Mouse (Mus musculus) heart, embryonic 14.5 days (tissue): ENCODE results near the gene Slco1a4. TPM values are rescaled to one million over a fixed set of nuclear protein-coding genes. Genes with fewer than 3 reads are reported as not detected.
"Not testable (repeated sequence)": the region's sequence is repeated elsewhere in the genome, so short reads cannot be mapped to it uniquely, and the experiment has no call there.

Experiments
- ATAC-seq: fragments of 200-750 bp; cut with Nextera tagmentation; 2 replicates; pipeline ENCODE4 v1.8.0; 2017; ENCODE audit warnings: low read depth, moderate TSS enrichment; ENCODE audit not compliant: insufficient number of reproducible peaks, insufficient read depth, low FRiP score
- H3K27ac ChIP-seq, 2 experiments: fragments of 200-500 bp in 1 of 2; fragments of 300-500 bp in 1 of 2; sonication (generic) in 1 of 2; replicated peaks in 1 of 2; 2 replicates each; pipeline ENCODE4 v1.5.1; 2012 to 2014; ENCODE audit warnings: low read depth in 2 of 2, low read length in 2 of 2, control low read depth in 1 of 2, mild to moderate bottlenecking in 1 of 2, mixed read lengths in 1 of 2; ENCODE audit not compliant: control insufficient read depth in 1 of 2, insufficient read depth in 1 of 2
- H3K27me3 ChIP-seq: fragments of 300-500 bp; sonication (generic); 2 replicates; pipeline ENCODE4 v1.6.1; 2014; ENCODE audit warnings: mild to moderate bottlenecking, low read length, control low read depth; ENCODE audit not compliant: control insufficient read depth, insufficient read depth
- H3K36me3 ChIP-seq: fragments of 300-500 bp; sonication (generic); 2 replicates; pipeline ENCODE4 v1.6.1; 2014; ENCODE audit warnings: mild to moderate bottlenecking, control low read depth, low read length, mixed read lengths; ENCODE audit not compliant: control insufficient read depth, insufficient read depth
- H3K4me1 ChIP-seq, 2 experiments: fragments of 200-500 bp in 1 of 2; fragments of 300-500 bp in 1 of 2; sonication (generic) in 1 of 2; 2 replicates each; pipeline ENCODE4 v1.6.1; 2012 to 2014; ENCODE audit warnings: low read length in 2 of 2, control low read depth in 1 of 2, mixed read lengths in 1 of 2; ENCODE audit not compliant: control insufficient read depth in 2 of 2, insufficient read depth in 2 of 2
- H3K4me2 ChIP-seq: fragments of 300-500 bp; sonication (generic); 2 replicates; pipeline ENCODE4 v1.6.1; 2014; ENCODE audit warnings: mild to moderate bottlenecking, low read length
- H3K4me3 ChIP-seq, 2 experiments: fragments of 200-500 bp in 1 of 2; fragments of 300-500 bp in 1 of 2; sonication (generic) in 1 of 2; 2 replicates each; pipeline ENCODE4 v1.5.1; 2012 to 2014; ENCODE audit warnings: low read length in 2 of 2, mild to moderate bottlenecking in 2 of 2, control low read depth in 1 of 2, low read depth in 1 of 2, moderate library complexity in 1 of 2; ENCODE audit not compliant: control insufficient read depth in 1 of 2, insufficient read depth in 1 of 2
- H3K9ac ChIP-seq: fragments of 300-500 bp; sonication (generic); 2 replicates; pipeline ENCODE4 v1.6.1; 2014; ENCODE audit warnings: mild to moderate bottlenecking, low read length
- H3K9me3 ChIP-seq: fragments of 300-500 bp; sonication (generic); 2 replicates; pipeline ENCODE4 v1.6.1; 2016; ENCODE audit warnings: low read length, control low read depth; ENCODE audit not compliant: control insufficient read depth
- WGBS: fragments of 180-500 bp; shearing (Covaris S2); extraction: QIAGEN DNeasy Blood & Tissue Kit; methylation state at CpG from one replicate; pipeline ENCODE4 v1.1.7; 2014; 5-methylcytosine and 5-hydroxymethylcytosine counted together
- polyA plus RNA-seq: library from polyadenylated mRNA; unstranded; fragments of >200 nt; fragmentation: Nextera tagmentation; extraction: Ambion mirVana; gene quantifications from 2 replicates; pipeline ENCODE4 v1.2.1, GENCODE M21; 2014

Slco1a4 gene
- polyA plus RNA-seq = 0.05 and 0.08 TPM in 2 replicates

GRCm38 (mm10) chr6:141856085-141856484, at the start of gene Slco1a4:
Slco1a4 (minus strand) TSS chr6:141856199.
- Histone ChIP-seq H3K27me3 (no peaks in the 10 kb centered on the region), H3K4me1 (no peaks in the 10 kb centered on the region), H3K27ac (no peak within 1 kb of the TSS), H3K4me2 (no peak within 1 kb of the TSS), H3K4me3 (no peak within 1 kb of the TSS), H3K9ac (no peak within 1 kb of the TSS), H3K9me3 (no peaks in the 10 kb centered on the region), H3K36me3 (no peaks in the 10 kb centered on the region)
- 70% methylated on average over 2 of the region's 2 CpGs for WGBS
- ATAC-seq = no peak

DNA sequence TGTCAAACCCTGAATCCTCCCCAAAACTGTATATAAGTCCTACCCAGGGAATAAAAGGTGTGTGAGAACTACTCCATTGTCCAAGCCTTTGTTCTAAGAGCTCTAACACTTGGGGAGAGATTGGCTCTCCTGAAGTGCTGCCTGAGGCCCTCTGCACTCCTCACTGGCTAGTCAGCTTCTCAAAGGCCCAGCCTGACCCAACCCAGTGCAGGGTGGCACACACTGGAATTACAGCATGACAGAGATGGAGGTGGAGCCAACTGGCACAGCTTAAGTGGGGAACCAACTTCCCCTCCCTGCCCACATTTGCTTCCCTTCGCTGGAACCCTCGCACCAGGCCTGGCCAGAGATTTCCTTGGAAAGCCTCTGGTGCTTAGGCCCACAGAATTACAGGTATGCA, 42.2 kb upstream of the Slco1a4 start:
- no peak for ATAC-seq
- WGBS = 74% methylated on average over 2 of the region's 2 CpGs
- no peak overlapping the region for H3K9ac ChIP-seq
- no peaks in the 10 kb centered on the region for H3K36me3 ChIP-seq
- H3K4me3 ChIP-seq = no peak overlapping the region
- H3K27ac ChIP-seq = no peak overlapping the region
- peaks cover 3% of the 10 kb centered on the region; the same call in 1 of the 2 replicates for H3K9me3 ChIP-seq
- no peak overlapping the region for H3K4me2 ChIP-seq
- H3K4me1 ChIP-seq = no peaks in the 10 kb centered on the region
- H3K27me3 ChIP-seq = no peaks in the 10 kb centered on the region

- H3K27ac ChIP-seq = no peak overlapping the region
- no peak overlapping the region for H3K9ac ChIP-seq
- no peaks in the 10 kb centered on the region for H3K27me3 ChIP-seq
- H3K4me2 ChIP-seq = no peak overlapping the region
- no peaks in the 10 kb centered on the region for H3K36me3 ChIP-seq
- H3K9me3 ChIP-seq = no peaks in the 10 kb centered on the region
- no peak for ATAC-seq
- no peak overlapping the region for H3K4me3 ChIP-seq
- WGBS = 56% methylated on average over 2 of the region's 2 CpGs
- H3K4me1 ChIP-seq = no peaks in the 10 kb centered on the region
Measured at GRCm38 (mm10) chr6:141889723-141890122, 33.7 kb upstream of the Slco1a4 start.

DNA sequence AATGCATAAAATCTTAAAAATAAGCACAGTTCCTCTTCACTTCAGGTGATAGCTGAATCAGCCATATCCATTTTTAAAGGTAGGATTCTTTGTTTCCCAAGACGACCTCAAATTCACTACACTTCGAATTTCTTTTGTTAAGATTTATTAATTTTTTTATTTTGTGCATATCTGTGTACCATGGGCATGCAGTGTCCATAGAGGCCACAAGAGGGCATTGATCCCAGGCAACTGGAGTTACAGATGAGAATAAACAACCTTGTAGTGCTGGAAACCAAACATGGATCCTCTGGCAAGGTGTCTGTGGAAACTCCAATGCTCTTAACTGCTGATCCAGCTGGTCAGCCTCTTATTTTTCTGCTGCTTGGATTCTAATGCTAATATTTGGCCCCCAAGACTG, 32.2 kb upstream of the Slco1a4 start:
- 48% methylated on average over 2 of the region's 2 CpGs for WGBS
- no peak overlapping the region for H3K4me2 ChIP-seq
- no peaks in the 10 kb centered on the region for H3K4me1 ChIP-seq
- no peaks in the 10 kb centered on the region for H3K36me3 ChIP-seq
- H3K9ac ChIP-seq = no peak overlapping the region
- H3K27me3 ChIP-seq = no peaks in the 10 kb centered on the region
- no peak overlapping the region for H3K4me3 ChIP-seq
- H3K9me3 ChIP-seq = no peaks in the 10 kb centered on the region
- no peak for ATAC-seq
- H3K27ac ChIP-seq = no peak overlapping the region

DNA sequence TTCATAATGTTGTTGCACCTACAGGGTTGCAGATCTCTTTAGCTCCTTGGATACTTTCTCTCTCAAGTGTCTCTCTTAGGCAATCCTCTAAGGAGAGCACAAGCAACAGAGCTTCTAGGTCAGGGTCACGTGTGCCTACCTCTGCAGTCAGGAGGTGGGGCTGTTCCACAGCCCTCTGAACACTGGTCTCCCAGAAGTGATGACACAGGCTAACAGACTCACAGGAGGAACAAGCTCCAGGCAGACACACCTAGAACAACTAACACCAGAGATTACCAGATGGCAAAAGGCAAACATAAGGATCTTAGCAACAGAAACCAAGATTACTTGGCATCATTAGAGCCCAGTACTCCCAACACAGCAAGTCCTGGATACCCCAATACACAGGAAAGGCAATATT, 26.6 kb upstream of the Slco1a4 start:
- Histone ChIP-seq H3K4me2 (no peak overlapping the region), H3K9me3 (no peaks in the 10 kb centered on the region), H3K27ac (no peak overlapping the region), H3K4me1 (no peaks in the 10 kb centered on the region), H3K27me3 (no peaks in the 10 kb centered on the region), H3K36me3 (no peaks in the 10 kb centered on the region), H3K9ac (no peak overlapping the region), H3K4me3 (no peak overlapping the region)
- WGBS = 39% methylated on average over 1 of the region's 1 CpGs
- no peak for ATAC-seq

DNA sequence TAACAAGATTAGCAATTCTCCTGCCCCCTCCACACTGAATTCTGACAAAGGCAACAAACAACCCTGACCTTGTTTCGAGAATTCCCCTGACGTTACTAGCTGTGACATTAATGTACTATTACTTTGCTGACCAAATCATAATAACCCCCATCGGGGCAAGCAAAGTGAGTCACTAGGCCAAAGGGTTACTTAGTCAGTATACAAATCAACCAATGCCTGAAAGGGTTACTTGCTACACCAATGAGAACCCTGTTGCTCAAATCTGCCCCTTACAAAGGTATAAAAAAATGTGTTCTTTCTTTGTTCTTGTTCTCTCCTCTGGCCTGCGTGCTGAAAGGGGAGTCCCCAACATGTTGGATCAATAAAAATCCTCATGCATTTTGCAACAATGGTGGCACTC, 19.7 kb upstream of the Slco1a4 start:
- H3K27ac ChIP-seq, ATAC-seq, H3K4me1 ChIP-seq, H3K9ac ChIP-seq, H3K27me3 ChIP-seq, H3K9me3 ChIP-seq, H3K4me2 ChIP-seq, H3K4me3 ChIP-seq, H3K36me3 ChIP-seq: not testable (repeated sequence)
- WGBS = 76% methylated on average over 4 of the region's 4 CpGs

DNA sequence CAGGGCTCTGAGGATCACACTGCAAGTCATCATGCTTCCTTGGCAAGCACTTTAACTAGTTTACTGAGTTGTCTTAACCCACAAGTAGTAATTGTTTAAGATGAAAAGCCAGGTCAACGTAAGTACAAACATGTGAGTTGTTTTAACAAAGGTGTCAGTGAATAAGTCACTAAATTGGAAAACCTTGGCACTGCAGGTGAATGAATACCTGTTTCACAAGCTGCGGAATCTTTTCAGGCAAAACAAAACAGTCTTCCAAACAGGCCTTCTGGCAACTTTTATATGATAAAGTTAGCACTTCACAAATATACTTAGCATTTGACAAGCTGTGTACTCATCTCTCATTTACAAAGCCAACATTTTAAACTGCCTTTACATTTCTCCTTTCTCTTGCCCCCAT, 15.7 kb upstream of the Slco1a4 start:
- H3K27me3 ChIP-seq = no peaks in the 10 kb centered on the region
- no peak for ATAC-seq
- no peaks in the 10 kb centered on the region for H3K36me3 ChIP-seq
- H3K27ac ChIP-seq = no peak overlapping the region
- no peak overlapping the region for H3K4me2 ChIP-seq
- 81% methylated on average over 2 of the region's 2 CpGs for WGBS
- no peak overlapping the region for H3K9ac ChIP-seq
- H3K4me3 ChIP-seq = no peak overlapping the region
- H3K4me1 ChIP-seq = no peaks in the 10 kb centered on the region
- no peaks in the 10 kb centered on the region for H3K9me3 ChIP-seq

- Histone ChIP-seq H3K36me3 (no peaks in the 10 kb centered on the region), H3K27ac (no peak overlapping the region), H3K4me3 (no peak overlapping the region), H3K9ac (no peak overlapping the region), H3K4me1 (no peaks in the 10 kb centered on the region), H3K9me3 (no peaks in the 10 kb centered on the region), H3K27me3 (no peaks in the 10 kb centered on the region), H3K4me2 (no peak overlapping the region)
- no peak for ATAC-seq
- WGBS = 77% methylated on average over 5 of the region's 5 CpGs
Measured at GRCm38 (mm10) chr6:141868735-141869134, 12.7 kb upstream of the Slco1a4 start.
